Mouse (Mus musculus) erythroblast, embryonic 14.5 days (primary cell): Measurements from ENCODE around the gene Serbp1. TPM values are rescaled to one million over a fixed set of nuclear protein-coding genes. Genes with fewer than 3 reads are reported as not detected.

Experiments
- H3K27me3 ChIP-seq: 2 replicates; pipeline ENCODE4 v1.6.1; 2012; ENCODE audit warnings: inconsistent platforms; ENCODE audit not compliant: control insufficient read depth
- H3K36me3 ChIP-seq: 2 replicates; pipeline ENCODE4 v1.6.1; 2012; ENCODE audit warnings: mild to moderate bottlenecking, inconsistent platforms; ENCODE audit not compliant: control insufficient read depth
- H3K4me1 ChIP-seq: 2 replicates; pipeline ENCODE4 v1.6.1; 2012; ENCODE audit warnings: inconsistent platforms; ENCODE audit not compliant: control insufficient read depth
- H3K4me3 ChIP-seq: replicated peaks from 2 replicates; pipeline ENCODE3; 2012; ENCODE audit warnings: moderate library complexity, mild to moderate bottlenecking, inconsistent platforms
- H3K9me3 ChIP-seq: 2 replicates; pipeline ENCODE4 v1.6.1; 2012; ENCODE audit warnings: low read length, inconsistent platforms, mixed read lengths; ENCODE audit not compliant: control insufficient read depth
- GATA1 ChIP-seq: IDR thresholded peaks from 2 replicates; pipeline ENCODE4 v1.6.1; 2012; ENCODE audit warnings: low read length, inconsistent platforms, mixed read lengths
- TAL1 ChIP-seq: IDR thresholded peaks from 3 replicates; pipeline ENCODE4 v1.6.1; 2012; ENCODE audit warnings: low read length, inconsistent platforms, mixed read lengths
- polyA plus RNA-seq: library from polyadenylated mRNA; stranded (reverse); fragments of >175 nt; gene quantifications from 2 replicates; pipeline ENCODE4 v1.2.3, GENCODE M21; 2012

Gene Serbp1
- polyA plus RNA-seq, 1 experiment, result 191 TPM

DNA sequence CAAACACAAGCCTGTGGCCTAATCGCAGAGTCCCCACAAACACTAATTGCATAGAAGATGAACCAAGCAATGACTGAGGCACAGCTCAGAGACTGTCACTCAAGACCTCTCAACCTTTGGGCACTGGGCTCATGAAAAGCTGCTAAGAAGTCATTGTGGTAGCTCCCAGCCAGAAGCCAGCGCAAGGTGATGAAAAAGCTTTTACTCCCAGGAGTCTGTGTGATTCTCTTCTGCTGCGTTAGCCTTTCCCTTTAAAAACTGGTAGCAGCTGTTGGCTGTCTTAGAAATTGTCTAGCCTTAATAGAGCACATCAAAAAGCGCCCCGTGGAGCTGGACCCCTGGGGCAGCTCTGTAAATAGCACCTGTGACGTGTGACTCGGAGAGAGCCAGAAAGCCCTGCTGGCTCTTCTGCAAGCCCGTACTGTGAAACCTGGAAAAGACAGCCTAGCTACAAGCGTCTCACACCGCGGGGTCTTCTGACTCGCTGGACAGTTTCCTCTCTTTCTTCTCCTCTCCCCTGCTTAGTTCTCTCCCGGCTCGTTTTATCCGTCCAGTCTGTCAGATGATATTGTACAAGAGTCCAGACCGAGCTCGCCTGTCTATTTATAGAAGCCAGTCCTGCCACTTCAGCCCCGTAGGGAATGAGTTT, 9.4 kb upstream of the Serbp1 start:
- H3K9me3 ChIP-seq, result no peaks in the 10 kb centered on the region
- no peaks in the 10 kb centered on the region for H3K36me3 ChIP-seq
- H3K27me3 ChIP-seq, result peaks cover 36% of the 10 kb centered on the region
- H3K4me1 ChIP-seq, result peaks cover 2% of the 10 kb centered on the region; the same call in 1 of the 2 replicates
- no peak overlapping the region for H3K4me3 ChIP-seq
- TF ChIP-seq TAL1 (no peak), GATA1 (no peak)

- Histone ChIP-seq H3K4me1 (peaks cover 2% of the 10 kb centered on the region; the same call in 1 of the 2 replicates), H3K36me3 (no peaks in the 10 kb centered on the region), H3K4me3 (no peak overlapping the region), H3K9me3 (no peaks in the 10 kb centered on the region), H3K27me3 (peaks cover 36% of the 10 kb centered on the region)
- TF ChIP-seq TAL1, result no peak
- TF ChIP-seq GATA1, result no peak
Measured at GRCm38 (mm10) chr6:67229521-67229920, 8.5 kb upstream of the Serbp1 start.

DNA sequence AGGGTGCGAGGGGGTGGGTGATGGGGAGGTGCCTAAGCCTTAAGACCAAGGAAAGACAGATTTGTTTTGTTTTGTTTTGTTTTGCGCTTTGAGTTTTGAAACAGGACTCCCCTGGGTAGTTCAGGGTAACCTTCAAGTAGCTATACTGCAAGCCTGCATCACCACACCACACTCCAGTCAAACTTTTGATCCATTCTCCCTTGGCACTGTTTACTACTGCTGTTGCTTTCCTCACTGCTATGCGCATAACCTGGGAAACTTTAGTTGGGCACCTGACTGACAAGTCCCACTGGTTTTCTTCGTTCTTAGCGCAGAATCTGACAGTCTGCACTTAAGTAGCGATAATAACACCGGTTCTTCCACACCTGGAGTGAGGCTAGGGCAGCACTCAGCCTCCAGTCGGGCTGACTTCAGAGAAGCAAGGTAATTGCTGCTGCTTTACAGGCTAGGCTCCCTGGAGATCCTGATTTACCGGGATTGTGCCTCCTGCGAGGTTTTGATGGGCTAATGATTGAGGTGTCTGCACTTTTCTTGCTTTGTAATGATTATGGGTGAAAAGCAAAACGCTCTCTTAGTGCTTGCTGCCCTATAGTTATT, 8.0 kb upstream of the Serbp1 start:
- H3K4me1 ChIP-seq, result peaks cover 2% of the 10 kb centered on the region; the same call in 1 of the 2 replicates

GRCm38 (mm10) chr6:67230950-67231349, 7.0 kb upstream of the Serbp1 start:
- Histone ChIP-seq H3K4me3 (no peak overlapping the region), H3K4me1 (peaks cover 2% of the 10 kb centered on the region; the same call in 1 of the 2 replicates), H3K27me3 (peaks cover 36% of the 10 kb centered on the region), H3K9me3 (no peaks in the 10 kb centered on the region), H3K36me3 (no peaks in the 10 kb centered on the region)
- TF ChIP-seq GATA1 (no peak), TAL1 (no peak)

More for the DNA sequence above, 8.0 kb upstream of the Serbp1 start:
- TF ChIP-seq TAL1 (no peak), GATA1 (no peak)
- H3K27me3 ChIP-seq, result peaks cover 36% of the 10 kb centered on the region
- H3K9me3 ChIP-seq, result no peaks in the 10 kb centered on the region
- no peak overlapping the region for H3K4me3 ChIP-seq
- no peaks in the 10 kb centered on the region for H3K36me3 ChIP-seq

- Histone ChIP-seq H3K9me3 (no peaks in the 10 kb centered on the region), H3K4me3 (no peak overlapping the region), H3K36me3 (no peaks in the 10 kb centered on the region), H3K27me3 (peaks cover 5% of the 10 kb centered on the region), H3K4me1 (no peaks in the 10 kb centered on the region)
- TF ChIP-seq TAL1 (no peak), GATA1 (no peak)
Measured at GRCm38 (mm10) chr6:67235649-67236048, 2.3 kb upstream of the Serbp1 start.

DNA sequence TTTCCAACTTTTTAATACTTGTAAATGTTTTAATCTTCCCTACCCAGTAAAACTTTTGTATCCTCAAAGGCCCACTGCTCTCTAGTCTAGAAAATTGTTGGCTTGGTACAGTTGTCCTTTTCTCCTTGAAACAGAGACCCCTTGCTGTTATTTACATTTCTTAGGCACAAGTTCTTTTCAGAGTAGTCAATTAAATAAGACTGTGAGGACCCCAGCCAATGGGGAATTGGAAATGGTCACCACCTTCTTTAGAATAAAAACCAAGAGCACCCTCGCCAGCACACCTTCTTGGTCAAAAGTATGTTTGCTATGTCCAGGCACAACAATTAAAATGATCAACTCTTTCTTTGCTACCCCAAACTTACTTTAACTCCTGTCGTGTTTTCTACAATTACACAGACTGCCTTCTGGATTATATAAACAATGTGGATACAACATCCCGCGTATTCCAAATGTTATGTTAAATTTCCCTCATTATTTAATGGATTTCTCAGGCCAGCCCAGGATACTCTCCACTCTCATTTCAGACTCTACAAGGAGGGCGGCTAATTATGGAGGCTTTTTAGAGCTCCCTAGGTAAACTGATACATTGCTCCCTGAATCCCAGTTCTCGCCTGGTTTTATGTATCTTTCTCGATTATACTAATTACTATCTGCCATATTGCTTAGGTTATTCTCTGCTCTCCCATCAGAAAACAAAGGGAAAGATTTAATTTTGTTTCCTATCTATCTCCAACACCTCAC, 1.3 kb upstream of the Serbp1 start:
- no peaks in the 10 kb centered on the region for H3K4me1 ChIP-seq
- TF ChIP-seq TAL1, result no peak
- TF ChIP-seq GATA1, result no peak
- peaks cover 2% of the 10 kb centered on the region for H3K27me3 ChIP-seq
- no peaks in the 10 kb centered on the region for H3K9me3 ChIP-seq
- H3K4me3 ChIP-seq, result no peak overlapping the region
- H3K36me3 ChIP-seq, result no peaks in the 10 kb centered on the region

DNA sequence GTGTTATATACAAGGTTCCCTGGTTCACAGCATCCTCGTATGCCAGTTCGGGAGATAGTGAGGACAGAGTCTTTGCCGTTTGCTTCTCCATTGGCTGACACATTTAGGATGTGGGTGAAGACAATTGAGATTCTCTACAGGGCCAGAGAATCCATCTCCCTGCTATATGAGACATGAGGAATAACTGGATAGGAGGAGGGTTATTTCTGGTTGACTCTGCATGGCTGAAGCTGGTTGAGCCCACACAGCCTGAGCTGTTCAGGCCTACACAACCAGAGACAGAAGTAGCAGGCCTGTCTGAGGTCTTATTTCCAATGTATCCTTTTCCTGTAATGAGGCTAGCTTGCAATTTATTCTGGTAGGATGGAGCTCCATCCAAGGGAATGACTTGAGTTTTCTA, 3.3 kb downstream of the Serbp1 start:
- Histone ChIP-seq H3K36me3 (no peaks in the 10 kb centered on the region), H3K4me3 (no peak overlapping the region), H3K27me3 (no peaks in the 10 kb centered on the region), H3K4me1 (no peaks in the 10 kb centered on the region), H3K9me3 (no peaks in the 10 kb centered on the region)
- TF ChIP-seq GATA1 (no peak), TAL1 (no peak)

DNA sequence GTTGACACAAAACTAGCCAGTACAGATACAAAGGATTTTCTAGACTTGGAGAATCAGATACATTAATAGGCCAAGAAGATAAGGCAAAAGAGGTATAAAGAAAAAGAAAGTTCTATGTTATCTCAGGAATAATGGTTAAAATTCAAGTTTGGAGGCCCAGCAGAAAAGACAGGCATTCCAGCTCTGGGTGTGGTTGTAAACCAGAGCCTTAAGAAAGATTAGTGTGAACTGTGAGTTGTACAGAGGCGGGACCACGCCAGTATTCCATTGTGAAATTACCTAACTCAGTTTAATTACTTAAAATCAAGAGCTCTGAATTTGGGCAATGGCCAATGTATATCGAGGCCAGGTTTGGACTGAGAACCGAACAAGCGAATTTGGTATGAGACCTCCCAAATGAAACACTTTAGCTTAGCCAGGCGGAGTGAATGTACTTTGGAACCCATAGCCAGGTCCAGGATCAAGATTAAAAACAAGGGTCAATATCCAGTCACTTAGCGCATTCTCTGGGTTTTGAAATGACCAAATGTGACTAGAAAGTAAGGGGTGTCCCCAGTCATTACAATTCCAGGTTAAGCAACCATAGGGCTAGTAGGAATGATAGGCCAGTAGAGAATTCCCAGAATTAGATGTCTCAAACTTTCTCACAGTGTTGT, 5.9 kb downstream of the Serbp1 start:
- no peaks in the 10 kb centered on the region for H3K27me3 ChIP-seq
- TF ChIP-seq GATA1 (no peak), TAL1 (no peak)
- H3K4me1 ChIP-seq, result no peaks in the 10 kb centered on the region

GRCm38 (mm10) chr6:67244451-67244850, 6.5 kb downstream of the Serbp1 start:
- H3K9me3 ChIP-seq, result no peaks in the 10 kb centered on the region
- no peaks in the 10 kb centered on the region for H3K36me3 ChIP-seq
- no peak overlapping the region for H3K4me3 ChIP-seq
- H3K27me3 ChIP-seq, result no peaks in the 10 kb centered on the region
- TF ChIP-seq GATA1 (no peak), TAL1 (no peak)
- no peaks in the 10 kb centered on the region for H3K4me1 ChIP-seq

More for the DNA sequence above, 5.9 kb downstream of the Serbp1 start:
- Histone ChIP-seq H3K36me3 (no peaks in the 10 kb centered on the region), H3K9me3 (no peaks in the 10 kb centered on the region), H3K4me3 (no peak overlapping the region)
